Mouse (Mus musculus) heart, embryonic 10.5 days (tissue): ENCODE measurements around the gene Plcb3. TPM values are rescaled to one million over a fixed set of nuclear protein-coding genes. Genes with fewer than 3 reads are reported as not detected.
A peak's percentile ranks its signal among the peaks of the same experiment; 100 is the strongest.

ENCODE experiments used
- DNase-seq: peaks from one replicate; pipeline ENCODE4 v3.0.0-alpha.2; 2017; ENCODE audit warnings: low spot score
- H3K27ac ChIP-seq: fragments of 300-500 bp; sonication (generic); 2 replicates; pipeline ENCODE4 v1.5.1; 2016; ENCODE audit warnings: mild to moderate bottlenecking
- H3K27me3 ChIP-seq: fragments of 300-500 bp; sonication (generic); 2 replicates; pipeline ENCODE4 v1.6.1; 2016; ENCODE audit warnings: mild to moderate bottlenecking; ENCODE audit not compliant: poor library complexity, insufficient read depth, severe bottlenecking
- H3K36me3 ChIP-seq: fragments of 300-500 bp; sonication (generic); 2 replicates; pipeline ENCODE4 v1.6.1; 2016; ENCODE audit warnings: mild to moderate bottlenecking, moderate library complexity
- H3K4me1 ChIP-seq: fragments of 300-500 bp; sonication (generic); 2 replicates; pipeline ENCODE4 v1.6.1; 2016; ENCODE audit warnings: mild to moderate bottlenecking
- H3K4me3 ChIP-seq: fragments of 300-500 bp; sonication (generic); 2 replicates; pipeline ENCODE4 v1.5.1; 2016; ENCODE audit warnings: mild to moderate bottlenecking, moderate library complexity
- H3K9me3 ChIP-seq: fragments of 300-500 bp; sonication (generic); 2 replicates; pipeline ENCODE4 v1.6.1; 2016; ENCODE audit warnings: mild to moderate bottlenecking, moderate library complexity
- WGBS: fragments of 180-500 bp; shearing (Covaris S2); methylation state at CpG from one replicate; pipeline ENCODE4 v1.1.7; 2016; 5-methylcytosine and 5-hydroxymethylcytosine counted together
- microRNA-seq: library from miRNA; unstranded; fragments of <30 nt; microRNA quantifications from one replicate; pipeline ENCODE4, GENCODE M21; 2017
- polyA plus RNA-seq: library from polyadenylated mRNA; unstranded; fragments of >200 nt; fragmentation: Nextera tagmentation; extraction: Ambion mirVana; gene quantifications from 2 replicates; pipeline ENCODE4 v1.2.1, GENCODE M21; 2016

Plcb3 gene
- polyA plus RNA-seq, 1 experiment from 2014 or later, result 31.9 TPM

DNA sequence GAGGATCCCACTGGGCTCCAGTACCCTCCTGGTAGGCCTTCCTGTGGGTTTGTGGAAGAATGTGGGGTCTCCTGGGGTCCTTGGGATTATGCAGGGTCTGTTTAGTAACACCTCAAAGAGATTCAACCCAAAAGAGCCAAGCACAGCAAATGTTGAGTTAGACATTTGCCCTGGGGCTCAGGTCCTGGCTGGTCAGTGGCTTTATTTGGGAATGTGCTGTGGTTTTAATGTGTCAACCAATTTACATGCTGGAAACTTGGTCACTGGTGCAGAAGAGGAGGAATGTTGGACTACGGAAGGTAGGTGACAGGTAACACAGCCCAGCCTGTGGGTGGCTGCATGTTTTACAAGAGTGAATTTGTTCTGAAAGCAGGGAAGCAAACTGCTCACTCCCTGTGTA lies 73.2 kb downstream of the Plcb3 start:
- Histone ChIP-seq H3K27me3 (no peaks in the 10 kb centered on the region), H3K4me1 (peaks cover 8% of the 10 kb centered on the region), H3K36me3 (peaks cover 33% of the 10 kb centered on the region), H3K27ac (no peak overlapping the region), H3K9me3 (0 out of 2 replicates have a peak, but pooled peaks cover 5% of the 10 kb centered on the region), H3K4me3 (no peak overlapping the region)
- 97% methylated on average over 1 of the region's 1 CpGs for WGBS
- DNase-seq, result peak; percentile 50

Small RNAs within 50 kb of the gene (microRNA-seq; reads per million reads assigned to microRNA genes)
- 2.3 reads per million for gene Mir6990

Other genes with a start within 250 kb of the Plcb3 start
- gene Rps6ka4, start 135.8 kb downstream of the Plcb3 start, polyA plus RNA-seq, result 10.1 and 14.7 TPM in 2 replicates
- gene Ccdc88b, start 118.3 kb downstream of the Plcb3 start, polyA plus RNA-seq, result 0.38 and 0.63 TPM in 2 replicates
- 89.9 and 116 TPM in 2 replicates for gene Trmt112, start 66.8 kb downstream of the Plcb3 start, polyA plus RNA-seq
- 166 and 169 TPM in 2 replicates for gene Prdx5, start 66.4 kb downstream of the Plcb3 start, polyA plus RNA-seq
- 23.1 and 29.4 TPM in 2 replicates for gene Esrra, start 54.7 kb downstream of the Plcb3 start, polyA plus RNA-seq
- gene Catsperz, start 51.1 kb downstream of the Plcb3 start, polyA plus RNA-seq, result 2.3 and 2.4 TPM in 2 replicates
- 0.25 and 0.32 TPM in 2 replicates for gene Kcnk4, start 42.0 kb downstream of the Plcb3 start, polyA plus RNA-seq
- 61.3 and 62.0 TPM in 2 replicates for gene Bad, start 34.6 kb downstream of the Plcb3 start, polyA plus RNA-seq
- gene Gpr137, start 34.0 kb downstream of the Plcb3 start, polyA plus RNA-seq, result 20.3 and 23.3 TPM in 2 replicates
- 169 and 191 TPM in 2 replicates for gene Ppp1r14b, start 1.5 kb downstream of the Plcb3 start, polyA plus RNA-seq
- gene Fkbp2, start 4.0 kb upstream of the Plcb3 start, polyA plus RNA-seq, result 110 and 131 TPM in 2 replicates
- 53.0 and 94.1 TPM in 2 replicates for gene Vegfb, start 11.2 kb upstream of the Plcb3 start, polyA plus RNA-seq
- gene Dnajc4, start 16.1 kb upstream of the Plcb3 start, polyA plus RNA-seq, result 24.6 and 29.5 TPM in 2 replicates
- 23.9 and 25.2 TPM in 2 replicates for gene Nudt22, start 19.6 kb upstream of the Plcb3 start, polyA plus RNA-seq
- 11.3 and 16.7 TPM in 2 replicates for gene Trpt1, start 19.7 kb upstream of the Plcb3 start, polyA plus RNA-seq
- 10.6 and 22.7 TPM in 2 replicates for gene Fermt3, start 43.0 kb upstream of the Plcb3 start, polyA plus RNA-seq
- gene Stip1, start 63.5 kb upstream of the Plcb3 start, polyA plus RNA-seq, result 320 and 388 TPM in 2 replicates
- gene Macrod1, start 80.3 kb upstream of the Plcb3 start, polyA plus RNA-seq, result 8.0 and 12.4 TPM in 2 replicates
- 0.53 and 1.0 TPM in 2 replicates for gene Flrt1, start 129.3 kb upstream of the Plcb3 start, polyA plus RNA-seq
- gene Otub1, start 229.8 kb upstream of the Plcb3 start, polyA plus RNA-seq, result 198 and 212 TPM in 2 replicates
- gene Cox8a, start 241.1 kb upstream of the Plcb3 start, polyA plus RNA-seq, result 1,294 and 1,907 TPM in 2 replicates